Mouse (Mus musculus): ENCODE results near the gene Trappc5. TPM values are rescaled to one million over a fixed set of nuclear protein-coding genes. Genes with fewer than 3 reads are reported as not detected.

Gene Trappc5
- polyA plus RNA-seq, 1 experiment from 2014 or later: 29.9 TPM

DNA sequence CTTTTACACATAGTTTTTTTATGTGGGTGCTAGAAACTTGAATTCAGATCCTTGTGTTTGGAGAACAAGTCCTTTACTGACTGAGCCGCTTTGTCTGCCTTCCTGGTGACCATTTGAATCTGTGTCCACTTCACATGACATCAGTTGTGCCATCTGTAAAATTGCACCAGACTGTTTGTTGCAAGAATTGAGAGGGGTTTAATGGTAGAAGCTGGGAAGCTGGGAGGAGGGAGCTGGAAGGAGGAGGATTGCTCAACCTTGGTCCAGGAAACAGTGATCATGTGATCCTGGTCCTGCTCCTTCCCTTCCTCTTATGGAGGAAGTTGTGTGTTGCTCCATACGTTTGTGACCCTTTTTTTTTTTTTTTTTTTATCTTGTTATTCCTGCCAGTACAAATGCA, 27.8 kb upstream of the Trappc5 start:
- Histone ChIP-seq H3K9me3 (ENCODE audit: control insufficient read depth, low read length) (no peaks in the 10 kb centered on the region), H3K27me3 (ENCODE audit: control insufficient read depth, insufficient read depth, low read length) (no peaks in the 10 kb centered on the region), H3K4me1 (ENCODE audit: control insufficient read depth, insufficient read depth, low read length) (0 out of 2 replicates have a peak, but pooled peaks cover 6% of the 10 kb centered on the region), H3K4me3 (ENCODE audit: low read length) (no peak overlapping the region), H3K36me3 (ENCODE audit: control insufficient read depth, insufficient read depth, low read length) (no peaks in the 10 kb centered on the region), H3K27ac (ENCODE audit: low read depth, low read length) (no peak overlapping the region), H3K4me2 (replicated peaks; ENCODE audit: low read depth, low read length) (no peak overlapping the region), H3K9ac (ENCODE audit: low read depth, low read length) (no peak overlapping the region)
- ATAC-seq (ENCODE audit: low FRiP score, low TSS enrichment): no peak
- 52% methylated on average over 2 of the region's 2 CpGs for WGBS

DNA sequence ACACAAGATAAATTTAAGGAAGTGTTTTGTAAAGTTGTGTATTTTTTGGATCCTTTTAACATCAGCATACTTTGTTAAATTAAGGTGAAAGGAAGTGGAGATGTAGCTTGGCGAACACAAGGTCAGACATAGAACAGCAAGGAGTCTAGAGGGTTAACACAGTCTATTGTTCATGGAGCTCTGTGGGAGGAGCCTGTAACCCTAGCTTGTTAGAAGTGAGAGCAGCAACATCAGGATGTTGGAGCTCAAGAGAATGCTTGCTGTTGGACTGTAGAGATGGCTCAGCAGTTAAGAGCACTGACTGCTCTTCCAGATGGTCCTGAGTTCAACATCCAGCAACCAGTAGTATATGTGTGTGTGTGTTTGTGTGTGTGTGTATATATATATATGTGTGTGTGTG, 27.1 kb upstream of the Trappc5 start:
- no peak overlapping the region for H3K4me2 ChIP-seq (replicated peaks; ENCODE audit: low read depth, low read length)
- peak; percentile 72 for ATAC-seq (ENCODE audit: low FRiP score, low TSS enrichment)
- 0 out of 2 replicates have a peak, but pooled peaks cover 6% of the 10 kb centered on the region for H3K4me1 ChIP-seq (ENCODE audit: control insufficient read depth, insufficient read depth, low read length)
- H3K4me3 ChIP-seq (ENCODE audit: low read length): no peak overlapping the region
- WGBS: 45% methylated on average over 1 of the region's 1 CpGs
- H3K36me3 ChIP-seq (ENCODE audit: control insufficient read depth, insufficient read depth, low read length): no peaks in the 10 kb centered on the region
- no peak overlapping the region for H3K27ac ChIP-seq (ENCODE audit: low read depth, low read length)
- no peaks in the 10 kb centered on the region for H3K27me3 ChIP-seq (ENCODE audit: control insufficient read depth, insufficient read depth, low read length)
- H3K9me3 ChIP-seq (ENCODE audit: control insufficient read depth, low read length): no peaks in the 10 kb centered on the region
- H3K9ac ChIP-seq (ENCODE audit: low read depth, low read length): no peak overlapping the region

DNA sequence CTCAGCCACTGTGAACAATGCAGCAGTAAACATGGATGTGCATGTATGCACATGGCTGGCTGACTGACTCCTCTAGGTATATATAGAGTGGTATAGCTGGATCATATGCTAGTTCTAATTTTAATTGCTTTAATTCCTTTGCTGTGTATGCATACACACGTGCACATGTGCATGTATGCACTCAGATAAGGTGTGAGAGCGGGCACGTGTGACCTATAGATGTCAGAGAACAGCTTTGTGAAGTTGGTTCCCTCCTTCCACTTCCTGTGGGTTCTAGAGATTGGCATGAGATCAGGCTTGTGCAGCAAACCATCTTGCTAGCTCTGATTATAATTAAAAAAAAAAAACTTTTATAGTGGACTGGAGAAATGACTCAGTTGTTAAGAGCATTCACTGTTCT, 23.3 kb upstream of the Trappc5 start:
- 70% methylated on average over 3 of the region's 3 CpGs for WGBS

GRCm38 (mm10) chr8:3654726-3655508, 21.2 kb upstream of the Trappc5 start:
- Histone ChIP-seq H3K36me3 (ENCODE audit: control insufficient read depth, insufficient read depth, low read length) (no peaks in the 10 kb centered on the region), H3K9me3 (ENCODE audit: control insufficient read depth, low read length) (no peaks in the 10 kb centered on the region), H3K27ac (ENCODE audit: low read depth, low read length) (no peak overlapping the region), H3K4me1 (ENCODE audit: control insufficient read depth, insufficient read depth, low read length) (peaks cover 6% of the 10 kb centered on the region; the same call in 1 of the 2 replicates), H3K27me3 (ENCODE audit: control insufficient read depth, insufficient read depth, low read length) (no peaks in the 10 kb centered on the region), H3K9ac (ENCODE audit: low read depth, low read length) (no peak overlapping the region), H3K4me3 (ENCODE audit: low read length) (no peak overlapping the region), H3K4me2 (replicated peaks; ENCODE audit: low read depth, low read length) (no peak overlapping the region)
- no peak for ATAC-seq (ENCODE audit: low FRiP score, low TSS enrichment)
- WGBS: 72% methylated on average over 11 of the region's 11 CpGs

More for the DNA sequence above, 23.3 kb upstream of the Trappc5 start:
- no peaks in the 10 kb centered on the region for H3K36me3 ChIP-seq (ENCODE audit: control insufficient read depth, insufficient read depth, low read length)
- H3K4me2 ChIP-seq (replicated peaks; ENCODE audit: low read depth, low read length): no peak overlapping the region
- H3K4me1 ChIP-seq (ENCODE audit: control insufficient read depth, insufficient read depth, low read length): peaks cover 6% of the 10 kb centered on the region; the same call in 1 of the 2 replicates
- H3K9me3 ChIP-seq (ENCODE audit: control insufficient read depth, low read length): no peaks in the 10 kb centered on the region
- no peak overlapping the region for H3K27ac ChIP-seq (ENCODE audit: low read depth, low read length)
- H3K9ac ChIP-seq (ENCODE audit: low read depth, low read length): no peak overlapping the region
- no peak for ATAC-seq (ENCODE audit: low FRiP score, low TSS enrichment)
- no peak overlapping the region for H3K4me3 ChIP-seq (ENCODE audit: low read length)
- H3K27me3 ChIP-seq (ENCODE audit: control insufficient read depth, insufficient read depth, low read length): no peaks in the 10 kb centered on the region

GRCm38 (mm10) chr8:3655526-3655925, 20.6 kb upstream of the Trappc5 start, which contains the start of gene Retn:
Retn (plus strand) TSS chr8:3655770.
- peaks cover 6% of the 10 kb centered on the region; the same call in 1 of the 2 replicates for H3K4me1 ChIP-seq (ENCODE audit: control insufficient read depth, insufficient read depth, low read length)
- H3K27ac ChIP-seq (ENCODE audit: low read depth, low read length): no peak within 1 kb of the TSS
- H3K9ac ChIP-seq (ENCODE audit: low read depth, low read length): no peak within 1 kb of the TSS
- ATAC-seq (ENCODE audit: low FRiP score, low TSS enrichment): no peak
- H3K4me2 ChIP-seq (replicated peaks; ENCODE audit: low read depth, low read length): no peak within 1 kb of the TSS
- WGBS: 78% methylated on average over 3 of the region's 3 CpGs
- no peaks in the 10 kb centered on the region for H3K27me3 ChIP-seq (ENCODE audit: control insufficient read depth, insufficient read depth, low read length)
- H3K36me3 ChIP-seq (ENCODE audit: control insufficient read depth, insufficient read depth, low read length): no peaks in the 10 kb centered on the region
- H3K9me3 ChIP-seq (ENCODE audit: control insufficient read depth, low read length): no peaks in the 10 kb centered on the region
- H3K4me3 ChIP-seq (ENCODE audit: low read length): no peak within 1 kb of the TSS

DNA sequence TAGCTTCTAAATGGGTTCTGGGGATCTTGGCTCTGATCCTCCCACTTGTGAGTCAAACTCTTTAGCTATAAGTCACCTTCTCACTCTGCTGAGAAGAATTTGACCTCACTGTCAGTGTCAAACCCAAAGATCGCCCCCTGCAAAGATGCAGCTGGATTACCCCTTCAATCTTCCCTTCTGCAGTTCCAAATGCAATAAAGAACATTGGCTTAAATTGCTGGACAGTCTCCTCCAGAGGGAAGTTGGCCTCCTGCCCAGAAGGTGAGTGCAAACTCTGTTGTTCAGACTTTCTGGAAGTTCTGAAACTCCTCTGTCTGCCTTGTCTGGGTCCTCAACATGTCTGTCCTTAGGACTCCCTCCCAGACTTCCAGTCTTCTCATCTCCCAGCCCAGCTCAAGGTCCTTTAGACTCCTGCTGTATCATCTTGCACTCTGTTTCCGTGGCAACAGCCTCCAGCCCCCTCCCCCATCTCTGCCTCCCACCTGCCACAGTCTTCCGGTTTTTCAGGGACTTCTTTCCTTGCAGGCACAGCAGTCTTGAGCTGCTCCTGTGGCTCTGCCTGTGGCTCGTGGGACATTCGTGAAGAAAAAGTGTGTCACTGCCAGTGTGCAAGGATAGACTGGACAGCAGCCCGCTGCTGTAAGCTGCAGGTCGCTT, 19.2 kb upstream of the Trappc5 start:
- peaks cover 6% of the 10 kb centered on the region; the same call in 1 of the 2 replicates for H3K4me1 ChIP-seq (ENCODE audit: control insufficient read depth, insufficient read depth, low read length)
- H3K4me2 ChIP-seq (replicated peaks; ENCODE audit: low read depth, low read length): 0 out of 2 replicates have a peak overlapping the region, but pooled peaks have one; percentile 0
- no peaks in the 10 kb centered on the region for H3K36me3 ChIP-seq (ENCODE audit: control insufficient read depth, insufficient read depth, low read length)
- H3K4me3 ChIP-seq (ENCODE audit: low read length): no peak overlapping the region
- no peaks in the 10 kb centered on the region for H3K27me3 ChIP-seq (ENCODE audit: control insufficient read depth, insufficient read depth, low read length)
- peak; percentile 82 for ATAC-seq (ENCODE audit: low FRiP score, low TSS enrichment)
- no peak overlapping the region for H3K9ac ChIP-seq (ENCODE audit: low read depth, low read length)
- no peaks in the 10 kb centered on the region for H3K9me3 ChIP-seq (ENCODE audit: control insufficient read depth, low read length)
- no peak overlapping the region for H3K27ac ChIP-seq (ENCODE audit: low read depth, low read length)
- WGBS: 13% methylated on average over 7 of the region's 7 CpGs

GRCm38 (mm10) chr8:3660889-3661288, 15.2 kb upstream of the Trappc5 start:
- no peak overlapping the region for H3K27ac ChIP-seq (ENCODE audit: low read depth, low read length)
- no peak for ATAC-seq (ENCODE audit: low FRiP score, low TSS enrichment)
- no peak overlapping the region for H3K4me3 ChIP-seq (ENCODE audit: low read length)
- no peaks in the 10 kb centered on the region for H3K27me3 ChIP-seq (ENCODE audit: control insufficient read depth, insufficient read depth, low read length)
- peaks cover 6% of the 10 kb centered on the region; the same call in 1 of the 2 replicates for H3K4me1 ChIP-seq (ENCODE audit: control insufficient read depth, insufficient read depth, low read length)
- no peak overlapping the region for H3K9ac ChIP-seq (ENCODE audit: low read depth, low read length)
- H3K9me3 ChIP-seq (ENCODE audit: control insufficient read depth, low read length): no peaks in the 10 kb centered on the region
- whole genome bisulfite sequencing: 83% methylated on average over 8 of the region's 8 CpGs
- no peak overlapping the region for H3K4me2 ChIP-seq (replicated peaks; ENCODE audit: low read depth, low read length)
- H3K36me3 ChIP-seq (ENCODE audit: control insufficient read depth, insufficient read depth, low read length): no peaks in the 10 kb centered on the region

DNA sequence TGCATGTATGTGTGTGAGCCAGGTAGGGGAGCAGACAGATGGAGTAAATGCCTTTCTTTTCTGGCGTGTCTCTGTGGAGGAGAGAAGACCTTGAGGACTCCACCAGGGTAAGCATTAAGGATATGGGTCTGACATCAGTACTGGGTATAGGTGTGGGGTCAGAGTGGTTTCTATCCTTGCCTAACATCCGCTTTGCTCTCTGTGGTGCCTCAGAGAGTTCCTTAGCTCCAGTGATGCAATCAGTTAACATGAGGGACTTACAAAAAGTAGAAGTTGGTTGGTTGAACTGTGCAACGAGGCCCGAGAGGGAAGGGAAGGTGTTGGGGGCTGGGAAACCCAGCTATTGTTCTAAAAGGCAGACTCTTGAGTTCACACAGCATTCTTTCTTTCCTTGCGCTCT, 11.7 kb upstream of the Trappc5 start:
- Histone ChIP-seq H3K9ac (ENCODE audit: low read depth, low read length) (no peak overlapping the region), H3K36me3 (ENCODE audit: control insufficient read depth, insufficient read depth, low read length) (no peaks in the 10 kb centered on the region), H3K27ac (ENCODE audit: low read depth, low read length) (no peak overlapping the region), H3K9me3 (ENCODE audit: control insufficient read depth, low read length) (no peaks in the 10 kb centered on the region), H3K27me3 (ENCODE audit: control insufficient read depth, insufficient read depth, low read length) (no peaks in the 10 kb centered on the region), H3K4me2 (replicated peaks; ENCODE audit: low read depth, low read length) (no peak overlapping the region), H3K4me3 (ENCODE audit: low read length) (no peak overlapping the region), H3K4me1 (ENCODE audit: control insufficient read depth, insufficient read depth, low read length) (no peaks in the 10 kb centered on the region)
- 69% methylated on average over 5 of the region's 5 CpGs for WGBS
- no peak for ATAC-seq (ENCODE audit: low FRiP score, low TSS enrichment)

- WGBS: 58% methylated on average over 6 of the region's 6 CpGs
- Histone ChIP-seq H3K9ac (ENCODE audit: low read depth, low read length) (no peak within 1 kb of the TSS), H3K27me3 (ENCODE audit: control insufficient read depth, insufficient read depth, low read length) (no peaks in the 10 kb centered on the region), H3K4me1 (ENCODE audit: control insufficient read depth, insufficient read depth, low read length) (no peaks in the 10 kb centered on the region), H3K4me3 (ENCODE audit: low read length) (no peak within 1 kb of the TSS), H3K36me3 (ENCODE audit: control insufficient read depth, insufficient read depth, low read length) (no peaks in the 10 kb centered on the region), H3K27ac (ENCODE audit: low read depth, low read length) (no peak within 1 kb of the TSS), H3K9me3 (ENCODE audit: control insufficient read depth, low read length) (no peaks in the 10 kb centered on the region), H3K4me2 (replicated peaks; ENCODE audit: low read depth, low read length) (no peak within 1 kb of the TSS)
- no peak for ATAC-seq (ENCODE audit: low FRiP score, low TSS enrichment)
Measured at GRCm38 (mm10) chr8:3665507-3665906, 10.6 kb upstream of the Trappc5 start, which contains the start of gene Mcemp1. Mcemp1 (plus strand) TSS chr8:3665754.
